Mouse (Mus musculus) liver, embryonic 14.5 days (tissue): ENCODE measurements around the gene Gna12.

ENCODE experiments used
- CTCF ChIP-seq: IDR thresholded peaks from 2 replicates; pipeline ENCODE4 v1.5.1; 2016; ENCODE audit warnings: antibody characterized with exemption, low read depth, control low read depth
- EP300 ChIP-seq: IDR thresholded peaks from 2 replicates; pipeline ENCODE4 v1.6.1; 2016; ENCODE audit warnings: antibody characterized with exemption, low read depth

- TF ChIP-seq CTCF (peak; percentile 92), EP300 (no peak)
Measured at GRCm38 (mm10) chr5:140749062-140749875, 81.0 kb downstream of the Gna12 start.
